Mouse (Mus musculus) lung, adult 10 weeks (tissue): Measurements from ENCODE around the gene Catsperd. TPM values are rescaled to one million over a fixed set of nuclear protein-coding genes. Genes with fewer than 3 reads are reported as not detected.

Source experiments
- polyA plus RNA-seq: library from polyadenylated mRNA; stranded (reverse); fragments of 350-450 nt; fragmentation: Illumina TruSeq; extraction: RNeasy Lipid Tissue Mini Kit (QIAGEN cat#74804); gene quantifications from one replicate; pipeline ENCODE4 v1.2.3, GENCODE M21; 2014; ENCODE audit warnings: low read depth, low replicate concordance; ENCODE audit not compliant: insufficient read depth

Gene Catsperd
- 0.23 TPM for polyA plus RNA-seq

DNA sequence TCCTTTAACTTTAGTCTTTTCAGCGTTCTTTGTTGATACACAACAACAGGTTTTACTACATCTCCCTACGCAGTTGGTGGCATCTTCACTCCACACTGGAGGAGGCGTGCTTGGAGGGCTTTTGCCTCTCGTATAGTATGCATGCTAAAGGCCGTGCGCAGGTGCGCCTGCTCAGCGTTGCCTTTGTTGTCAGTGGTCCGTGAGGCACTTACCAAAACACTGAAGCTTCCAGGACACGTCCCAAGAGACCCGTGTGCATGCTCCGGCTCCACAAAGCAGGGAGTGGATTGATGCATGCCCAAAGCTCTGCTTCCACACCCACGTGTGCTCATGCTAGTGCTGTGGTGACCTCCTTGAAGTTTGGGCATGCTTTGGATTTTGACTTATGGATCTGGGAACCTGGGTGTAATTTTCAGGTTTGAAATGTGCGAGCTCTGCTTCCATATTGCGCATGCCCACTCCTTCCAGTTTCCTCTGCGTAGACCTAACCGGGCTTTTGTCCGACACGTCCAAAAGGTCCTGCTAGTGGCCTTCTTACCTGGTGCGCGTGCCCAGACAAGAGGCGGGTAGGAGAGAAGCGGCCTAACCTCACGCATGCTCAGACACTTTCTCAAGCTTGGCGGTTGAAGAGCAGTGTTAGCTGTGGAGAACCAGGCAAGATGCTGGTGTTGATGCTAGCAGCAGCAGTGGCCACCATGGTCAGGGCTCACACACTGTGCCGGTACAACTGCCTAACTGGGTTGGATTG, at the start of gene Catsperd:
Catsperd (plus strand) TSS at position 614 of the 748 bp plus-strand sequence.

GRCm38 (mm10) chr17:56584257-56585130, 43.4 kb upstream of the Catsperd start, which contains the start of the genes Safb2 and Safb:
Gene Safb2, minus strand, starts transcription at chr17:56584585.
Gene Safb, plus strand, starts transcription at chr17:56584825.

DNA sequence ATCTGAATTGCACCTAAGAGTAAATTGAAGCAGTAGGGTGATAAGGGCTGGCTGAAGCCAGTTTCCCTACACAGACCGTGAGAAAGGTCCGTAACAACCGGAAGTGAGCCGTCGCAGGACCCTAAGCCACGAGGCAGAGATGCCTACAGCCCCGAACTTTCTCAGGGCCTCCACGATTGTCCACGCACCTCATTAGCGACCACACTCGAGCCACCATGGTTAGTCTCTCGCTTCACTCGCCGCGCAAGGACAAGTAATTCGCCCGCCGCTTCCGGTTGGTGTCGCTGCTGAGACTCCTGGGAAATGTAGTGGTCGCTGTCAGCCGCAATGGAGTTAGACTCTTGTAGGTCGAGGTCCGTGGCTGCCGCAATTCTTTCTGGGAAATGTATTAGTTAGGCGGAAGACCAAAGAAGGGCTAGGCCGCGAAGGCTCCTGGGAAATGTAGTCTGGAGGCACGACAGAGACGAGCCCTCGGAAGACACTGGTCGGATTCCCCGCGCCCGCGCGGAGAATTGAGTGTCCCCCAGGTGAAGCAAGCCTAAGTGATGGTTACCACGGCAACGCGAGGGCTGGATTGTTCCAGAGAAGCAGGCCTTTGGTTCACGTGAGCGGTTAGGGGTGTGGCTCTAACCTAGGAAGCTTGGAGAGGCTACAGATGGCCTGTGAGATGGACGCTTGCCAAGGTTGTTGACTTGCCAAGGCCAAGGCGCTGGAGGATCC, 18.3 kb upstream of the Catsperd start, which contains the start of gene 2410015M20Rik:
2410015M20Rik (minus strand) TSS at position 320 of the 720 bp plus-strand sequence.

DNA sequence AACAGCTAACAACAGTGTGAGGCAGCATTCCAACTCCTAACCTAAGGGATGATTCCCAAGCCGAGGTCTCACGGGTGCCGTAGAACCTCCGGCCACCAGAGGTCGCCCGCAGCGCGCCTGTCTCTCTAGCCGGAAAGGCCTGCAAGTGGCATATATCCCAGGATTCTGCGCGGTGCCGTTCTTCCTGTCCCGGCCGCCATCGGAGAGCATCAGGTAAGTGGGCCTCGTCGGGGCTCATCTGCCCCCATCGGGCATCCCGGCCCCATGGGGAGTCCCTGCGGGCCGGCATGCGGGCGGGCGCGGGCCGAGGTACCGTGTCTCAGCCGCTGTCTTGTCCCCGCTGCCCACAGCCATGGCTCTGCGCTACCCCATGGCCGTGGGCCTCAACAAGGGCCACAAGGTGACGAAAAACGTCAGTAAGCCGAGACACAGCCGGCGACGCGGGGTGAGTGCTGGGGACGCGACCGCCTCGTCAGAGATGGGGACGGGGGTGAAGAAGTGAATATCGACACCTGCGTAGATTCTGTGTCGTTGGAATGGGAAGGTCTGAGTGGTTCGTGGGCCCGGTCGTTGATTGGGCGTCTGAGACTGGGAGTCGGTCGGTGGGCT, 14.6 kb upstream of the Catsperd start, which contains the start of gene Rpl36:
Rpl36 (plus strand) TSS at position 181 of the 609 bp plus-strand sequence.

DNA sequence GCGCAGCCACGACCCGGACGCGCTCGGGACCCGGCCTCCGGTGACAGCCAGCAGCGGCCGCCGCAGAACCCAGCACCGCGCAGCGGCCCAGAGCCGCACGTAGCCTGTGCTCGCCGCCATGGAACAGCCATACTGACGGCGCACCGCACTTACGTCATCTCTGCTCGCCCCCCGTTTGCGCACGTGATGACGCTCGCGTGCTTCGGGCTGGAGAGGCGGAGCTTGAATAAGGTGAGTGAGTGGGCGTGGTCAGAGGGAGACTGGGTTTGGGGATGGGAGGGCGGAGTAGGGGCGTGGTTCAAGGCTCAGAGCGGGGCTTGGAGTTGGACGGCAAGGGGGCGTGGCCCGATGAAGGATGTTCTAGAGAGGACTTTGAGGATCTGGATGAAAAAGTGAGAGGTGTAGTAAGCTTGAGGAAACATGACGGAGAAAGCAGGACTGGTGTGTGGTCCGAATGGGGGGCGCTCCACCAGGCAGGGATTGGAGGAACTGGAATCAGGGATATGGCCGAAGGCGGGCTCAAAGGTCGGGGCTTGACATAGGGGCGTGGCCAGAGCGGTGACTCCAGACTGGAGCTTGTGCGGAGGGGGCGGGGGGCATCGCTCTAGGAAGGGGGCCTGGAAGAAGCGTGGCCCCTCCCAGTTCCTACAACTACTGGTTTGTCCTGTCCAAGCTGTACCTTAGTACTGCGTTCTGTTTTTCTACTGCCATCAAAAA, 1.0 kb upstream of the Catsperd start, which contains the start of gene Lonp1:
Lonp1 (minus strand) TSS at position 134 of the 717 bp plus-strand sequence.

GRCm38 (mm10) chr17:56672941-56673646, 45.2 kb downstream of the Catsperd start, which contains the start of gene Ranbp3:
Gene Ranbp3, plus strand, starts transcription at chr17:56673294.

Other genes starting within 250 kb of the Catsperd start
- gene Ptprs, start 151.7 kb upstream of the Catsperd start, polyA plus RNA-seq: 10.7 TPM
- gene Znrf4, start 115.7 kb upstream of the Catsperd start, polyA plus RNA-seq: not detected
- gene Gm20219, start 73.8 kb upstream of the Catsperd start, polyA plus RNA-seq: 3.3 TPM
- gene Safb2, start 43.6 kb upstream of the Catsperd start, polyA plus RNA-seq: 37.8 TPM
- gene Safb, start 43.3 kb upstream of the Catsperd start, polyA plus RNA-seq: 55.7 TPM
- 148 TPM for gene 2410015M20Rik, start 18.4 kb upstream of the Catsperd start, polyA plus RNA-seq
- 1,805 TPM for gene Rpl36, start 14.7 kb upstream of the Catsperd start, polyA plus RNA-seq
- gene Lonp1, start 1.3 kb upstream of the Catsperd start, polyA plus RNA-seq: 24.9 TPM
- 35.0 TPM for gene Ranbp3, start 45.2 kb downstream of the Catsperd start, polyA plus RNA-seq
- gene Ndufa11, start 89.6 kb downstream of the Catsperd start, polyA plus RNA-seq: 261 TPM
- 19.7 TPM for gene Vmac, start 89.9 kb downstream of the Catsperd start, polyA plus RNA-seq
- 2.7 TPM for gene Nrtn, start 129.4 kb downstream of the Catsperd start, polyA plus RNA-seq
- gene Dus3l, start 136.6 kb downstream of the Catsperd start, polyA plus RNA-seq: 18.8 TPM
- 0.23 TPM for gene Prr22, start 142.1 kb downstream of the Catsperd start, polyA plus RNA-seq
- gene Rfx2, start 202.9 kb downstream of the Catsperd start, polyA plus RNA-seq: 5.4 TPM
- not detected for gene Acsbg2, start 246.3 kb downstream of the Catsperd start, polyA plus RNA-seq
- gene 1700061G19Rik, start 247.3 kb downstream of the Catsperd start, polyA plus RNA-seq: 0.19 TPM